Mouse (Mus musculus): ENCODE data around the gene Coq2. TPM values are rescaled to one million over a fixed set of nuclear protein-coding genes. Genes with fewer than 3 reads are reported as not detected.

Coq2 gene
- total and polyA plus RNA-seq, 3 experiments = 35.4 to 56.1 TPM; not detected in 1

- peaks cover 3 to 14% of the 10 kb centered on the region in 2 experiments; a peak in 3 of 4 replicates for H3K4me1 ChIP-seq (ENCODE audit: control insufficient read depth in 1 of 2, insufficient read depth in 2 of 2, low read length in 2 of 2)
- H3K36me3 ChIP-seq (ENCODE audit: control insufficient read depth in 1 of 2, insufficient read depth in 2 of 2, low read length in 2 of 2) = peaks cover 0 to 6% of the 10 kb centered on the region in 2 experiments; a peak in 3 of 4 replicates
- H3K79me2 ChIP-seq (ENCODE audit: control insufficient read depth, insufficient read depth, low read length, poor library complexity) = no peaks in the 10 kb centered on the region
- DNase-seq (ENCODE audit: low read depth, low spot score) = no peak
- TF ChIP-seq RCOR1 (IDR thresholded peaks at IDR 0.05; ENCODE audit: low read depth, low read length) = no peak
- no peak for TF ChIP-seq ZKSCAN1 (IDR thresholded peaks at IDR 0.05; ENCODE audit: low read depth, low read length)
- no peak for TF ChIP-seq MEF2A (IDR thresholded peaks at IDR 0.05; ENCODE audit: extremely low read depth, insufficient replicate concordance, low read depth, low read length, poor library complexity, severe bottlenecking)
- no peak for TF ChIP-seq USF2 (IDR thresholded peaks at IDR 0.05; ENCODE audit: borderline replicate concordance in 1 of 2, insufficient read depth in 1 of 2, low read depth in 1 of 2, low read length in 2 of 2)
- TF ChIP-seq RAD21 (IDR thresholded peaks at IDR 0.05; ENCODE audit: low read depth, low read length) = no peak
- TF ChIP-seq E2F4 (IDR thresholded peaks at IDR 0.05; ENCODE audit: borderline replicate concordance, low read depth, low read length) = no peak
- no peak for TF ChIP-seq ZMIZ1 (IDR thresholded peaks at IDR 0.05; ENCODE audit: low read depth, low read length)
- TF ChIP-seq MAX (IDR thresholded peaks at IDR 0.05; ENCODE audit: low read length) = no peak
- no peak for TF ChIP-seq JUND (IDR thresholded peaks at IDR 0.05; ENCODE audit: low read depth, low read length)
- TF ChIP-seq ZC3H11A (IDR thresholded peaks at IDR 0.05; ENCODE audit: low read depth, low read length) = no peak
- no peak for TF ChIP-seq POLR2AphosphoS2 (IDR thresholded peaks at IDR 0.05; ENCODE audit: low read length)
- no peak for TF ChIP-seq ZNF384 (IDR thresholded peaks at IDR 0.05; ENCODE audit: low read depth, low read length)
- TF ChIP-seq KAT2A (conservative IDR thresholded peaks at IDR 0.05; ENCODE audit: low read depth, low read length) = no peak
- no peak for TF ChIP-seq SMC3 (IDR thresholded peaks at IDR 0.05; ENCODE audit: low read depth, low read length)
- TF ChIP-seq TCF12 (IDR thresholded peaks at IDR 0.05; ENCODE audit: low read depth, low read length) = no peak
- TF ChIP-seq GATA1 (IDR thresholded peaks at IDR 0.05; ENCODE audit: low read depth, low read length) = no peak
- no peak for TF ChIP-seq EP300 (IDR thresholded peaks at IDR 0.05; ENCODE audit: low read depth in 1 of 2, low read length in 2 of 2)
- TF ChIP-seq MYB (IDR thresholded peaks at IDR 0.05; ENCODE audit: low read depth, low read length) = no peak
- no peak for TF ChIP-seq USF1 (IDR thresholded peaks at IDR 0.05; ENCODE audit: low read depth, low read length)
- H3K4me3 ChIP-seq (ENCODE audit: control insufficient read depth in 1 of 2, insufficient read depth in 1 of 2, low read depth in 2 of 2, low read length in 2 of 2) = no peak overlapping the region
- H3K27me3 ChIP-seq (ENCODE audit: control insufficient read depth in 1 of 2, insufficient read depth in 2 of 2, low read length in 2 of 2) = no peaks in the 10 kb centered on the region
- H3K9ac ChIP-seq (ENCODE audit: control insufficient read depth, low read depth, low read length, poor library complexity, severe bottlenecking) = no peak overlapping the region
- H3K27ac ChIP-seq (ENCODE audit: control insufficient read depth, low read depth, low read length) = no peak overlapping the region
- H3K9me3 ChIP-seq (replicated peaks; ENCODE audit: insufficient read depth, low read length) = no peaks in the 10 kb centered on the region
Measured at GRCm38 (mm10) chr5:100650969-100651368, 24.0 kb downstream of the Coq2 start.

GRCm38 (mm10) chr5:100648546-100648945 lies 26.4 kb downstream of the Coq2 start:
- Histone ChIP-seq H3K79me2 (ENCODE audit: control insufficient read depth, insufficient read depth, low read length, poor library complexity) (no peaks in the 10 kb centered on the region), H3K9ac (ENCODE audit: control insufficient read depth, low read depth, low read length, poor library complexity, severe bottlenecking) (peak overlapping the region; percentile 20; the same call in 1 of the 2 replicates), H3K36me3 (ENCODE audit: control insufficient read depth in 1 of 2, insufficient read depth in 2 of 2, low read length in 2 of 2) (peaks cover 0 to 15% of the 10 kb centered on the region in 2 experiments; a peak in 2 of 4 replicates), H3K27ac (ENCODE audit: control insufficient read depth, low read depth, low read length) (no peak overlapping the region), H3K27me3 (ENCODE audit: control insufficient read depth in 1 of 2, insufficient read depth in 2 of 2, low read length in 2 of 2) (no peaks in the 10 kb centered on the region), H3K9me3 (replicated peaks; ENCODE audit: insufficient read depth, low read length) (no peaks in the 10 kb centered on the region), H3K4me1 (ENCODE audit: control insufficient read depth in 1 of 2, insufficient read depth in 2 of 2, low read length in 2 of 2) (peaks cover 3 to 26% of the 10 kb centered on the region in 2 experiments), H3K4me3 (ENCODE audit: control insufficient read depth in 1 of 2, insufficient read depth in 1 of 2, low read depth in 2 of 2, low read length in 2 of 2) (peak overlapping the region; percentile 38 to 54)
- TF ChIP-seq TCF12 (IDR thresholded peaks at IDR 0.05; ENCODE audit: low read depth, low read length) = no peak
- no peak for TF ChIP-seq GATA1 (IDR thresholded peaks at IDR 0.05; ENCODE audit: low read depth, low read length)
- no peak for TF ChIP-seq POLR2AphosphoS2 (IDR thresholded peaks at IDR 0.05; ENCODE audit: low read length)
- no peak for TF ChIP-seq CHD1 (IDR thresholded peaks at IDR 0.05; ENCODE audit: low read depth, low read length)
- TF ChIP-seq MAX (IDR thresholded peaks at IDR 0.05; ENCODE audit: low read length) = no peak
- no peak for TF ChIP-seq TBP (IDR thresholded peaks at IDR 0.05; ENCODE audit: low read depth, low read length)
- no peak for TF ChIP-seq MYC (IDR thresholded peaks at IDR 0.05; ENCODE audit: low read depth, low read length)
- no peak for TF ChIP-seq CHD2 (IDR thresholded peaks at IDR 0.05; ENCODE audit: low read length)
- TF ChIP-seq RAD21 (IDR thresholded peaks at IDR 0.05; ENCODE audit: low read depth, low read length) = no peak
- TF ChIP-seq KAT2A (conservative IDR thresholded peaks at IDR 0.05; ENCODE audit: low read depth, low read length) = no peak
- no peak for TF ChIP-seq TAL1 (IDR thresholded peaks at IDR 0.05; ENCODE audit: low read length)
- TF ChIP-seq CTCF (IDR thresholded peaks at IDR 0.05 in 2 of 3, conservative IDR thresholded peaks at IDR 0.05 in 1 of 3; ENCODE audit: control insufficient read depth in 1 of 3, insufficient read depth in 1 of 3, low read depth in 2 of 3, low read length in 3 of 3, poor library complexity in 1 of 3, severe bottlenecking in 1 of 3) = no peak
- no peak for TF ChIP-seq NRF1 (IDR thresholded peaks at IDR 0.05; ENCODE audit: insufficient read depth, low read depth, low read length, poor library complexity, severe bottlenecking)
- TF ChIP-seq UBTF (IDR thresholded peaks at IDR 0.05; ENCODE audit: borderline replicate concordance, insufficient read depth, low read depth, low read length) = no peak
- TF ChIP-seq HCFC1 (IDR thresholded peaks at IDR 0.05; ENCODE audit: low read depth, low read length) = no peak
- no peak for TF ChIP-seq MXI1 (IDR thresholded peaks at IDR 0.05; ENCODE audit: low read depth, low read length)
- peak; percentile 54 for DNase-seq (ENCODE audit: low read depth, low spot score)
